Mouse (Mus musculus) brain, embryonic 14.5 days (tissue): ENCODE data around the gene Tmprss13.

Source experiments
- CTCF ChIP-seq: fragments of 200-500 bp; IDR thresholded peaks from 2 replicates; pipeline ENCODE4 v1.5.1; 2012; ENCODE audit warnings: inconsistent platforms, mild to moderate bottlenecking, moderate library complexity, borderline replicate concordance; ENCODE audit not compliant: insufficient read depth, insufficient read length; ENCODE audit errors: extremely low read depth
- POLR2A ChIP-seq: fragments of 200-500 bp; IDR thresholded peaks from 2 replicates; pipeline ENCODE4 v1.6.1; 2012; ENCODE audit warnings: mild to moderate bottlenecking, inconsistent platforms, borderline replicate concordance; ENCODE audit not compliant: poor library complexity, insufficient read depth, insufficient read length, severe bottlenecking; ENCODE audit errors: extremely low read depth

DNA sequence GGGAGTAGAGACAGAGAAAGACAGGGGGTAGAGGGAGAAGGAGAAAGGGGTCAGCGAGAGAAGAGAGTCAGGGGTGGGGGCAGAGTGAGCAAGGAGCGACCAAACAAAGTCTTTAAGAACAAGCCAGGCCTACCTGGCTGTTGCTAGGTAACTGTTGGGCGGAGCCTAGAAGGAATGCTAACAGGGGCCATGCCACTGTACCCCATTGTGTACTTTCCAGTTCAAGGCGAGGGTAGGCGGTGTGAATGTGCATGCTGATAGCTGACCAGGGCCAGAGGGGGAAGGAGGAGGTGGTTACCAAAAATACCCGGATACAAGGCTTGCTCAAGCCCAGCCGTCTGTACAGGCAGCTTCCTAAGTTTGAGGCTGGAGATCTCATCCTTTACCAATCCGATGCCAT is 17.1 kb upstream of the Tmprss13 start:
- TF ChIP-seq CTCF (no peak), POLR2A (no peak)
